Mouse (Mus musculus) heart, adult 18-20 months (tissue): Measurements from ENCODE around the gene Atxn10. TPM values are rescaled to one million over a fixed set of nuclear protein-coding genes. Genes with fewer than 3 reads are reported as not detected.
"Not testable (repeated sequence)": the region's sequence is repeated elsewhere in the genome, so short reads cannot be mapped to it uniquely, and the experiment has no call there.

Source experiments
- DNase-seq, 2 experiments: peaks; one replicate each; pipeline ENCODE4 v3.0.0; 2021 to 2022; ENCODE audit warnings: mixed read lengths in 1 of 2
- long read RNA-seq, 2 experiments: library from polyadenylated mRNA; stranded (forward); transcript quantifications; one replicate each; pipeline ENCODE4 v2.0.0; 2021
- total RNA-seq, 2 experiments: library from RNA; stranded (reverse); gene quantifications; 2 replicates each; pipeline ENCODE4 v1.2.3; 2021

Gene Atxn10
- 10 to 100 TPM; 74.1 to 76.3 TPM for total RNA-seq
- long read RNA-seq, experiment 1, transcript Atxn10-201 (12 exons, 1,937 nt), result major isoform, 80 of 89 reads
- long read RNA-seq, experiment 1, partial matches to known transcripts, result 8 of 89 reads
- long read RNA-seq, experiment 1, other reads (novel, unspliced or antisense), result 1 of 89 reads
- long read RNA-seq, experiment 2, transcript Atxn10-201 (12 exons, 1,937 nt), result major isoform, 30 of 39 reads
- long read RNA-seq, experiment 2, partial matches to known transcripts, result 9 of 39 reads
- long read RNA-seq, experiment 2, other reads (novel, unspliced or antisense), result 0 of 39 reads

GRCm38 (mm10) chr15:85335671-85336300 is at the start of gene Atxn10:
Atxn10 (plus strand) TSS chr15:85336245.
- peak in 1 of 2 experiments; percentile 28 for DNase-seq

GRCm38 (mm10) chr15:85294632-85295031 is 41.4 kb upstream of the Atxn10 start:
- DNase-seq, result no peak

- DNase-seq, result no peak
These were observed 40.5 kb upstream of the Atxn10 start for GRCm38 (mm10) chr15:85295544-85295943.

- no peak for DNase-seq
These were observed 40.1 kb upstream of the Atxn10 start for GRCm38 (mm10) chr15:85295977-85296376.

DNA sequence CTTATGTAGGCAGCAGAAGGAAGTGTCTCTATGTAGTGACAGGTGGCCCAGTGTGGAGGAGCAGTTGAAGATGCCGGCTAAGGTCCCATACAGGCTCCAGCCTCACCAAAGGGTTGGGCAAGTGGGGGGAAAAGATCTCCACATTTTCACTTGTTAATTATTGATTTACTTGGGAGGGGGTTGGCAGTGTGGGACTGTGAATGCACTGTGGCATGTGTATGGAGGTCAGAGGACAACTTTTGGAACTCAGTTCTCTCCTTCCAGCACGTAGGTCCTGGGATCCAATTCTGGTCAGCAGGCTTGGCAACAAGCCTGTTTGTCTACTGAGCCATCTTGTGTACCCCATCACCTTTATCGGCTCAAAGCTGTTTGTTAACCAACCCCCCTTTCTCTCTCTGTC is 39.5 kb upstream of the Atxn10 start:
- no peak for DNase-seq

DNA sequence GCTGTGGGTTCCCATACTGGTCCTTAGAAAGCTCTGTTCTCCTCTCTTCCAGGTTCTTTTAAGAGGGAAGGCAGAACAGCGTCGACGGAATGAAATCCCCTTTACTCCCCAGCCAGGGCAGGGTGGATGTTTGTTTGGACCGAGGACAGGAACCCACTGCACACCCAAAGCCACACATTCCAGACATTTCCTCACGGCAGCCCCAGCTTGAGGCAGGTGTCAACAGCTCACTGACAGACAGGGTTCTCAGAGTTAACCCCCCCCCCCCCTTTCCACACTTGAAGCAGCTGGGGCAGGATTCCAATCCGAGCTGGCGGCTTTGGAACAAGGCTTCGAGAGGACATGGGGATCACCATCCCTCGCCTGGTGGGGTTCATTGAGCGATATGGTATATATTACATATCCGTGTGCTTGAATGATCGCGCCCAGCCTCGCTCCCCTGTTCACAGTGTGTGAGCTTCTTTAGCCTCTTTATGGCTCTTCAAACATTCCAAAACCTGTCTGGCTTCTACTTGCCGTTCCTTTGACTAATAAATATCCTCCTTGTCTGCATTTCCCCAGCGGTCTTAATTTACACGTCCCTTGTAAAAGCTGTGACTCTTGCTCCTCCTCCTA is 37.8 kb upstream of the Atxn10 start:
- DNase-seq, result no peak

DNA sequence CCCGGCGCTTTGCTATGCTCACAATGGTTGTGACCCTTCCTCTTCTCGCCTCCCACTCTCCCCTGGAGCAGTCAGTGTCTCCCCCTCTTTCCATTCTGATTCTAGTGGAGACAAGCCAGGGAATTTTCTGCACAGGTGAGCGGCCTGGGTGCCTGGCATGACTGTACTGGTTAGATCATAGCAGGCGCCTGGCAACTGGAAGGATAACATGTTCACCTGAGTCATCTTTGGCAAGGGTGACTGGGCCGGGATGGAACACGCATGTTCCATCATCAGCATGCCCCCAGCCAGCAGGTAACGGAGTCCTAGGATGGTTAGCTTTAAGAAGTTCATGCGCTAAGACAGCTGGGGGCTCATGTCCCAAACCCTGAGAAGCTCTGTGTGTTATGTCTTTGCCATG is 37.1 kb upstream of the Atxn10 start:
- no peak for DNase-seq

DNA sequence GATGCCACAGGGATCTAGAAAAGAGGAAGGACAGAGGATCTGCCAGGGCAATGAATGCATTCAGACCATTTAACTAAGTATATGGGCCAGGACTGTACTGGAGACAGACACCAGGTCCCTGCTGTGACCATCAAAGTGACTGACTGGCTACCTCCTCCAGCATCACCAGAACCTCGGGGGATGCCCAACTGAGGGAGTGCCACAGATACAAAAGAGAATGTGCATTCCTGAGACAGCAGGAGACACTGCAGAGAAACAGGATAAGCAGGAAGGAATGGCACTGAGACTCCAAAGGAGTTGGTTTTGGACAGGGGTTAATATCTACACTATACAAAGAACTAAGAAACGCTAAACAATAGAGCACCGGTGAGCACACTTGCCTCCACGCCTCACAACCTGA is 32.8 kb upstream of the Atxn10 start:
- no peak for DNase-seq

- DNase-seq, result no peak
These were observed 32.1 kb upstream of the Atxn10 start for GRCm38 (mm10) chr15:85303976-85304375.

GRCm38 (mm10) chr15:85307061-85307660 is 28.9 kb upstream of the Atxn10 start:
- no peak for DNase-seq

DNA sequence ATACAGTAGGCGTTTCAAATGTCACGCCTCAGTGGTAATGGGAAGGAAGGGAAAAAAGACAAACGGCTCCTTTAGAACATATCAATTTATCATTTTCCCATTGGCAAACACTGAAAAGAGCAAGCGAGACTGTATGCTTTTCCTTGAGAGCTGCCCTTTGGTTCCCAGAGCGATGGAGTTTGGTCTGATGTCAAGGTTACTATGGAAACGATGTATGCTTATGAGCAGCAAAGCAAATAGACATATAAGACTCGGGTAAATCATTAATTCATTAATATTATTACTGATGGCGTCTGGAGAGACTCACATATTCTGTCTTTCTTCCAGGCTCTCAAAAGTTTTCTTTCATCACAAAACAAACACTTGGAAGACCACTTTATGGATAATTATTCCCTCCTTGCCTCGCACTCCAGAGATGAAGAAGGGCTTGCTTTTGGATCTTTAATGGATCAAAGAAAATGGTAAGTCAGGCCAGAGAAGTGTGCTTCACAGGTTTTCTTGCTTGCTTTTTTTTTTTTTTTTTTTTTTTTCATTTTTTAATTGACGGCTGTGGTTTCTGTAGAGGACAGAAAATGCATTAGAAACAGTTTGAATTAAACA is 24.9 kb upstream of the Atxn10 start:
- DNase-seq, result no peak

DNA sequence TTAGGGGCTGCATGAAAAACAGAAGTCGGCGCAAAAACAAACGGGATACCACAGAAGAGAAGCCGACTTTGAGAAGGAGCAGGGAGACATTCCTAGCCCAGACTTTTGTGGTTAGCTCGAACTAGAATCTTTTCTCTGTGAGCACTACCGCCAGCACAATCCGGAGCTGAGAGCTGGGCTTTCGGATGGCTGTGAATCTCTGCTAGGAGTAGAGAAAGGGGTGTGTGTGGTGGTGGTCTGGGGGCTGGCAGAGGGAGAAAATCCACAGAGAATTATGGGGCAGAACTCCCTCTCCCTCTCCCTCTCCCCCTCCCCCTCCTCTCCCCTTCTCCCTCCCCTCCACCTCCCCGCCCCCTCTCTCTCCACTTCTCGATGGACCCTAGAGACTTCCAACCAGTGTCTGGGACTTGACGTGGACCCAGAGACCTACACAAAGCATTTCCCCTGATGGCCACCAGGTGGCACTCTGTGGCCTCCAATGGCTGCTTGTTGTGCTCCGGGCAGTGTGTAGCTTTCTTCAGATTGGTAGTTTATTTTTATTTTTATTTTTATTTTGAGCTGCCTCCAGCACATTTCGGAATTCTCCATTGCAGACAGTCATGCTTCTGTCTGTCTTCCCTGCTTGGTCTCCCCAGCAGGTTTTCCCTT is 20.5 kb upstream of the Atxn10 start:
- DNase-seq, result peak; percentile 62 to 84

DNA sequence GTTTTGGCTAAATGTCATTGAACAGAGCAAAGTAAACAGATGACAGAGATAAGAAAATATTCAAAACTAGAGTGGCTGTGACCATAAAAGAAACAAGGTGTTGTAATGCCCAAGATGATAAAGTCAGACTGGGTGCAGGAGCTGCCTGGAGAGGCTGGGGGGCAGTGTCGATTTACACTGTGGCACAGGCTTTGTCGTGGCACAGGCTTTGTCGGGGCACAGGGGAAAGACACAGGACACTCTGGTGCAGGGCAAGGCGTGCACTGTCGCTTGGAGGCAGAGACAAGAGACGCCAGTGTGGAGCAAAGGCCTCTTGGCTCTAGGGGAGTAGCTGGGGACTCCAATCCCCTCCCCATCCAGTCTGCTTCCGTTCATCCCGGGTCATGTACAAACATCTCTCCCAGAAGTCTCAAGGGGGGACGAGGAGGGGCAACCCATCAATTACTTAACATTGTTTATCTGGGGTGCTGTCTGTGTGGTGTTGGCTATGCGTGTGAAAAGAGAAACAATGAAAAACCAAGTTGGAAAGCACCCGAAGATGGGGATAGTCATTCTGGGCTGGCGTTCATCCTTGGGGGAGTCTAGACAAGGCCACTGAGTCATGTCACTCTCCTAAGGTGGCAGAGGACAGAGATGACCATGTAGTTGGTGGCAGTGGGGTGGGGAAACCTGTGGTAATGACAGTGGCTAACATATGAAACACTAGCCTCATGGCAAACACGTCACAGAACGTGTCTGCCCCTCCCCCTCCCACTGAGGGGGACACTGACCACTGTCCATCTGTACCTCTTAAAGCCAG is 19.5 kb upstream of the Atxn10 start:
- no peak for DNase-seq

- DNase-seq, result no peak
These were observed 15.9 kb upstream of the Atxn10 start for GRCm38 (mm10) chr15:85319924-85320668.

DNA sequence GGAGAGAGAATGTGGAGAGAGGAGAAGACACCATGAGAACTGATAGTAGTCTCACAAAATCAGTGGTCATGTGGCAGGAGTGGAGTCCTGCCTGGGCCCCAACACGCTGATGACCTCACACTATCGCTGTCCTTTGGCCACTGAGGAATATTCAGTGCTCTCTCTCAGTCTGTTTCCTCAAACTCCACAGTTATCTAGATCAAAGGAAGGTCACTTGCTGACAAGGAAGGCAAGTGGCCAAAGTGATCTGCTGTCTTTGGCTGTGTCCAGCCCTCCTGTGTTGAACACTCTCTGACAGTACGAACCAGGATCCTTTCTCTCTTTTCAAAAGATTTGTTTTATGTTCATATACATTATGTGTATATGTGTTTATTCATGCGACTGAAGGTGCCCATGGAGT is 12.8 kb upstream of the Atxn10 start:
- no peak for DNase-seq

DNA sequence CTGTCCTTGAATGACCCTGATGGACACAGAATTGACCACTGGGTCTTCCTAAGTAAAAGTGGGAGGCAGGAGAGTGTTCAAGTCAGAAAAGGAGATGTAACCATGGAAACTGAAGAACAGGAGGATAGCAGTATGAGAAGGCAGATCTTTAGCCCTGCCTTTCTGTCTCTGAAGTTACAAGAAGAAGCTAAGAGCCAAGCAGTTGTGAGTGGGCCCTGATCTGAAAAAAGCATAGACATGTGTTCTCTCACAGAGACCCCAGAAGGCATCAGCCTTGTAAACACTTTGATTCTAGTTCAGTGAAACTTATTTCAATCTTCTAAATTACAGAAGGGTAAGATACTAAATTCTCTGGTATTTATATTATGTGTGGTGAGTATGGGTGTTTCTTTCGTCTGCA is 11.6 kb upstream of the Atxn10 start:
- no peak for DNase-seq

GRCm38 (mm10) chr15:85327808-85328207 is 8.2 kb upstream of the Atxn10 start:
- no peak for DNase-seq

- DNase-seq, result not testable (repeated sequence)
These were observed 7.6 kb upstream of the Atxn10 start for GRCm38 (mm10) chr15:85328455-85328854.

GRCm38 (mm10) chr15:85329096-85329495 is 6.9 kb upstream of the Atxn10 start:
- no peak for DNase-seq

- no peak for DNase-seq
These were observed 6.0 kb upstream of the Atxn10 start for GRCm38 (mm10) chr15:85330024-85330423.

- DNase-seq, result not testable (repeated sequence)
These were observed 2.5 kb upstream of the Atxn10 start for GRCm38 (mm10) chr15:85333511-85333910.
